Mouse (Mus musculus): Measurements from ENCODE around the gene Gp1ba. TPM values are rescaled to one million over a fixed set of nuclear protein-coding genes. Genes with fewer than 3 reads are reported as not detected.

The Gp1ba gene
- not detected for polyA plus RNA-seq (2014; fragmentation: Illumina TruSeq; extraction: RNeasy Lipid Tissue Mini Kit (QIAGEN cat#74804))

GRCm38 (mm10) chr11:70638714-70639278, at the start of gene Gp1ba:
TSS of gene Gp1ba (plus strand) at chr11:70639122.

GRCm38 (mm10) chr11:70615516-70616093, 23.3 kb upstream of the Gp1ba start, which contains the start of gene 4930544D05Rik:
TSS of gene 4930544D05Rik (plus strand) at chr11:70615848.

GRCm38 (mm10) chr11:70619101-70619500, 19.8 kb upstream of the Gp1ba start, which contains the start of gene Chrne:
TSS of gene Chrne (minus strand) at chr11:70619216.

GRCm38 (mm10) chr11:70646691-70647650, 8.0 kb downstream of the Gp1ba start, which contains the start of the genes Rnf167 and Slc25a11:
TSS of gene Rnf167 (plus strand) at chr11:70647235.
TSS of gene Slc25a11 (minus strand) at chr11:70647479.

GRCm38 (mm10) chr11:70654198-70654922, 15.4 kb downstream of the Gp1ba start, which contains the start of gene Pfn1:
TSS of gene Pfn1 (minus strand) at chr11:70654644.

GRCm38 (mm10) chr11:70656964-70657363, 18.0 kb downstream of the Gp1ba start, which contains the start of gene Eno3:
TSS of gene Eno3 (plus strand) at chr11:70657202.

GRCm38 (mm10) chr11:70668771-70669505, 30.0 kb downstream of the Gp1ba start, which contains the start of gene Spag7:
TSS of gene Spag7 (minus strand) at chr11:70669416.

GRCm38 (mm10) chr11:70687601-70688199, 48.8 kb downstream of the Gp1ba start, which contains the start of gene Camta2:
TSS of gene Camta2 (minus strand) at chr11:70688105.

Other genes starting within 250 kb of the Gp1ba start
- 21.0 TPM for gene Pelp1, start 229.1 kb upstream of the Gp1ba start, polyA plus RNA-seq (2014; fragmentation: Illumina TruSeq; extraction: RNeasy Lipid Tissue Mini Kit (QIAGEN cat#74804))
- 0.91 TPM for gene Arrb2, start 206.5 kb upstream of the Gp1ba start, polyA plus RNA-seq (2014; fragmentation: Illumina TruSeq; extraction: RNeasy Lipid Tissue Mini Kit (QIAGEN cat#74804))
- gene Med11, start 187.2 kb upstream of the Gp1ba start, polyA plus RNA-seq (2014; fragmentation: Illumina TruSeq; extraction: RNeasy Lipid Tissue Mini Kit (QIAGEN cat#74804)) = 7.2 TPM
- 0.31 TPM for gene Zmynd15, start 179.7 kb upstream of the Gp1ba start, polyA plus RNA-seq (2014; fragmentation: Illumina TruSeq; extraction: RNeasy Lipid Tissue Mini Kit (QIAGEN cat#74804))
- 14.6 TPM for gene Cxcl16, start 179.1 kb upstream of the Gp1ba start, polyA plus RNA-seq (2014; fragmentation: Illumina TruSeq; extraction: RNeasy Lipid Tissue Mini Kit (QIAGEN cat#74804))
- gene Tm4sf5, start 133.9 kb upstream of the Gp1ba start, polyA plus RNA-seq (2014; fragmentation: Illumina TruSeq; extraction: RNeasy Lipid Tissue Mini Kit (QIAGEN cat#74804)) = 2.7 TPM
- gene Vmo1, start 124.5 kb upstream of the Gp1ba start, polyA plus RNA-seq (2014; fragmentation: Illumina TruSeq; extraction: RNeasy Lipid Tissue Mini Kit (QIAGEN cat#74804)) = not detected
- not detected for gene Gltpd2, start 119.9 kb upstream of the Gp1ba start, polyA plus RNA-seq (2014; fragmentation: Illumina TruSeq; extraction: RNeasy Lipid Tissue Mini Kit (QIAGEN cat#74804))
- 22.0 TPM for gene Psmb6, start 113.8 kb upstream of the Gp1ba start, polyA plus RNA-seq (2014; fragmentation: Illumina TruSeq; extraction: RNeasy Lipid Tissue Mini Kit (QIAGEN cat#74804))
- gene Gm40193, start 106.2 kb upstream of the Gp1ba start, polyA plus RNA-seq (2014; fragmentation: Illumina TruSeq; extraction: RNeasy Lipid Tissue Mini Kit (QIAGEN cat#74804)) = not detected
- gene Pld2, start 99.1 kb upstream of the Gp1ba start, polyA plus RNA-seq (2014; fragmentation: Illumina TruSeq; extraction: RNeasy Lipid Tissue Mini Kit (QIAGEN cat#74804)) = 1.7 TPM
- gene Mink1, start 76.2 kb upstream of the Gp1ba start, polyA plus RNA-seq (2014; fragmentation: Illumina TruSeq; extraction: RNeasy Lipid Tissue Mini Kit (QIAGEN cat#74804)) = 1.8 TPM
- not detected for gene 4930544D05Rik, start 23.3 kb upstream of the Gp1ba start, polyA plus RNA-seq (2014; fragmentation: Illumina TruSeq; extraction: RNeasy Lipid Tissue Mini Kit (QIAGEN cat#74804))
- gene Chrne, start 19.9 kb upstream of the Gp1ba start, polyA plus RNA-seq (2014; fragmentation: Illumina TruSeq; extraction: RNeasy Lipid Tissue Mini Kit (QIAGEN cat#74804)) = not detected
- gene Rnf167, start 8.1 kb downstream of the Gp1ba start, polyA plus RNA-seq (2014; fragmentation: Illumina TruSeq; extraction: RNeasy Lipid Tissue Mini Kit (QIAGEN cat#74804)) = 35.7 TPM
- gene Slc25a11, start 8.4 kb downstream of the Gp1ba start, polyA plus RNA-seq (2014; fragmentation: Illumina TruSeq; extraction: RNeasy Lipid Tissue Mini Kit (QIAGEN cat#74804)) = 18.4 TPM
- gene Pfn1, start 15.5 kb downstream of the Gp1ba start, polyA plus RNA-seq (2014; fragmentation: Illumina TruSeq; extraction: RNeasy Lipid Tissue Mini Kit (QIAGEN cat#74804)) = 72.0 TPM
- not detected for gene Eno3, start 18.1 kb downstream of the Gp1ba start, polyA plus RNA-seq (2014; fragmentation: Illumina TruSeq; extraction: RNeasy Lipid Tissue Mini Kit (QIAGEN cat#74804))
- 26.6 TPM for gene Spag7, start 30.3 kb downstream of the Gp1ba start, polyA plus RNA-seq (2014; fragmentation: Illumina TruSeq; extraction: RNeasy Lipid Tissue Mini Kit (QIAGEN cat#74804))
- 0.48 TPM for gene Camta2, start 49.0 kb downstream of the Gp1ba start, polyA plus RNA-seq (2014; fragmentation: Illumina TruSeq; extraction: RNeasy Lipid Tissue Mini Kit (QIAGEN cat#74804))
- 0.46 TPM for gene Inca1, start 61.0 kb downstream of the Gp1ba start, polyA plus RNA-seq (2014; fragmentation: Illumina TruSeq; extraction: RNeasy Lipid Tissue Mini Kit (QIAGEN cat#74804))
- 10.3 TPM for gene Kif1c, start 61.4 kb downstream of the Gp1ba start, polyA plus RNA-seq (2014; fragmentation: Illumina TruSeq; extraction: RNeasy Lipid Tissue Mini Kit (QIAGEN cat#74804))
- gene Zfp3, start 125.1 kb downstream of the Gp1ba start, polyA plus RNA-seq (2014; fragmentation: Illumina TruSeq; extraction: RNeasy Lipid Tissue Mini Kit (QIAGEN cat#74804)) = 4.5 TPM
- not detected for gene Scimp, start 173.5 kb downstream of the Gp1ba start, polyA plus RNA-seq (2014; fragmentation: Illumina TruSeq; extraction: RNeasy Lipid Tissue Mini Kit (QIAGEN cat#74804))
- gene Rabep1, start 205.7 kb downstream of the Gp1ba start, polyA plus RNA-seq (2014; fragmentation: Illumina TruSeq; extraction: RNeasy Lipid Tissue Mini Kit (QIAGEN cat#74804)) = 120 TPM